Comparison of ENCODE assay signal across 8 mouse cellular contexts in the genomic region with DNA sequence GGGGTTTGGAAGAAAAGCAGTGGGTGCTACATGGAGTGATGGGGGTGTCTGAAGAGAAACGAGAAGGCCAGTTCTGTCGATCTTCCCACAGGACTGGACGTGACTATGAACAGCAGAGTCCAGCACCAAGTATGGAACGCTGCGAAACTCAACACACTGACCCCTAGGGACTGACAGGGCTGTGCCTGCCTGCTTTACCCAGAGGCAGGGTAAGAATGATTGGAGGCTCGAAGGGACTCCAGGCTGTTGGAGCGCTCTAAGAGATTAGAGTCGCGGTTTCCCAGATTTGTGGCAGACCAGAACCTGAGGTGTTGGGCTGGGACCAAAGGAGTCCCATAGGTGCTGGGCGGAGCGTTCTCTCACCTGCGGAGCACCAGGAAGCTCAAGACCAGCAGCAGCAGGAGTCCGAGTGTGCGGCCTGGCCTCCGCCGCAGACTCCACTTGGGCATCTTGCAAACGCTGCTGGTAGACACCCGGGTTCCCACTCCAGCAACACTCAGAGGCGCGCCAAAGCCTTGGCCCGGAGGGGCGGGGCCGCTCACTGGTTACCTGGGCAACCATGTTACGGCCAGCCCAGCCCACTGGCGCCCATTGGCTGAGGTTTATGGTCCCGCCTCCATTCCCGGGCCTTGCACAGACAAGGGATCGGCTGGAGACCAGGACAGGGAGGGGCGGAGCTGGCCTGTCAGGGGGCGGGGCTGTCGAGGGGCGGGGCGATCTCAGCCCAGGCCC. TPM values are rescaled to one million over a fixed set of nuclear protein-coding genes. Genes with fewer than 3 reads are reported as not detected.
DNase-seq lines count a peak whose midpoint lies in the region; ATAC-seq and TF ChIP-seq lines count a peak whose summit lies in the region.

A gene (minus strand): TSS at position 534 of the 732 bp plus-strand sequence.

- no peak for TF ChIP-seq EP300 in CH12.LX (IDR thresholded peaks at IDR 0.05; ENCODE audit: low read length)

- no peaks in the 10 kb centered on the region; a peak in 1 of 4 replicates for H3K4me1 ChIP-seq in CH12.LX (ENCODE audit: control insufficient read depth in 1 of 2, insufficient read depth in 2 of 2)
- peaks cover 9% of the 10 kb centered on the region for H3K4me1 ChIP-seq in forebrain, embryonic 12.5 days
- H3K4me1 ChIP-seq in heart, embryonic 14.5 days (ENCODE audit: control insufficient read depth in 2 of 2, insufficient read depth in 2 of 2, low read length in 2 of 2): peaks cover 4 to 8% of the 10 kb centered on the region in 2 experiments; a peak in 3 of 4 replicates
- H3K4me1 ChIP-seq in kidney, postnatal 0 days (replicated peaks; ENCODE audit: insufficient read depth, low read length): no peaks in the 10 kb centered on the region
- no peaks in the 10 kb centered on the region for H3K4me1 ChIP-seq in midbrain, postnatal 0 days (ENCODE audit: insufficient read depth, low read length)
- no peaks in the 10 kb centered on the region for H3K4me1 ChIP-seq in stomach, embryonic 15.5 days

- H3K79me2 ChIP-seq in CH12.LX (replicated peaks; ENCODE audit: control insufficient read depth, extremely low read depth, insufficient read depth, poor library complexity, severe bottlenecking): no peaks in the 10 kb centered on the region

- no peak within 1 kb of the TSS for H3K4me2 ChIP-seq in CH12.LX (ENCODE audit: insufficient read depth, low read depth, poor library complexity, severe bottlenecking)
- peak within 1 kb of the TSS; percentile 80 for H3K4me2 ChIP-seq in forebrain, embryonic 12.5 days
- H3K4me2 ChIP-seq in heart, embryonic 14.5 days (ENCODE audit: low read length): peak within 1 kb of the TSS; percentile 83
- H3K4me2 ChIP-seq in kidney, postnatal 0 days (ENCODE audit: low read length): peak within 1 kb of the TSS; percentile 82
- peak within 1 kb of the TSS; percentile 64 for H3K4me2 ChIP-seq in midbrain, postnatal 0 days (ENCODE audit: low read depth, low read length, poor library complexity, severe bottlenecking)
- peak within 1 kb of the TSS; percentile 78 for H3K4me2 ChIP-seq in stomach, embryonic 15.5 days

- dilution Hi-C loops in CH12.LX (cut with MboI; ENCODE audit: extremely low pct_ligation_motif_present, extremely low pct_unique_long_range_greater_than_20kb, low sequenced_read_pairs): no loop called here

- TF ChIP-seq RAD21 in CH12.LX (IDR thresholded peaks at IDR 0.05; ENCODE audit: low read depth, low read length): no peak

- DNase-seq in CH12.LX (ENCODE audit: extremely low read depth) (peak; percentile 2), liver (peak; percentile 87)
- DNase-seq in cerebellum, adult 11 months: peak; percentile 53
- DNase-seq in kidney, postnatal 0 days (ENCODE audit: low spot score): peak; percentile 96
- DNase-seq in midbrain, postnatal 0 days (ENCODE audit: low spot score): peak; percentile 96

- no peak within 1 kb of the TSS for H3K9ac ChIP-seq in CH12.LX (ENCODE audit: insufficient read depth, low read depth)
- H3K9ac ChIP-seq in forebrain, embryonic 12.5 days: peak within 1 kb of the TSS; percentile 58
- H3K9ac ChIP-seq in heart, embryonic 14.5 days (ENCODE audit: low read length): peak within 1 kb of the TSS; percentile 53
- H3K9ac ChIP-seq in kidney, postnatal 0 days (ENCODE audit: low read depth, low read length): peak within 1 kb of the TSS; percentile 49; the same call in 1 of the 2 replicates
- H3K9ac ChIP-seq in midbrain, postnatal 0 days (replicated peaks; ENCODE audit: low read length, poor library complexity, severe bottlenecking): peak within 1 kb of the TSS; percentile 50; the same call in 1 of the 2 replicates
- 0 out of 2 replicates have a peak within 1 kb of the TSS, but pooled peaks have one; percentile 17 for H3K9ac ChIP-seq in stomach, embryonic 15.5 days

- H3K27me3 ChIP-seq in CH12.LX (replicated peaks): no peaks in the 10 kb centered on the region
- H3K27me3 ChIP-seq in forebrain, embryonic 12.5 days: no peaks in the 10 kb centered on the region
- H3K27me3 ChIP-seq in heart, embryonic 14.5 days (ENCODE audit: control insufficient read depth, insufficient read depth, low read length): no peaks in the 10 kb centered on the region
- H3K27me3 ChIP-seq in kidney, postnatal 0 days (ENCODE audit: insufficient read depth, low read length): no peaks in the 10 kb centered on the region
- no peaks in the 10 kb centered on the region for H3K27me3 ChIP-seq in midbrain, postnatal 0 days (ENCODE audit: insufficient read depth, low read length)
- no peaks in the 10 kb centered on the region for H3K27me3 ChIP-seq in stomach, embryonic 15.5 days (replicated peaks)

- H3K36me3 ChIP-seq in CH12.LX (replicated peaks in 1 of 2; ENCODE audit: control insufficient read depth in 1 of 2, insufficient read depth in 1 of 2, low read length in 1 of 2): no peaks in the 10 kb centered on the region
- H3K36me3 ChIP-seq in forebrain, embryonic 12.5 days (replicated peaks): no peaks in the 10 kb centered on the region
- no peaks in the 10 kb centered on the region for H3K36me3 ChIP-seq in heart, embryonic 14.5 days (ENCODE audit: control insufficient read depth, insufficient read depth, low read length)
- H3K36me3 ChIP-seq in kidney, postnatal 0 days (ENCODE audit: insufficient read depth, low read length): no peaks in the 10 kb centered on the region
- no peaks in the 10 kb centered on the region for H3K36me3 ChIP-seq in midbrain, postnatal 0 days (ENCODE audit: insufficient read depth, low read length)
- no peaks in the 10 kb centered on the region for H3K36me3 ChIP-seq in stomach, embryonic 15.5 days

- WGBS in forebrain, embryonic 12.5 days: under 1% methylated on average over 33 of the region's 33 CpGs
- 1% methylated on average over 33 of the region's 33 CpGs for WGBS in heart, embryonic 14.5 days
- 3% methylated on average over 33 of the region's 33 CpGs for WGBS in kidney, postnatal 0 days
- WGBS in midbrain, postnatal 0 days: under 1% methylated on average over 33 of the region's 33 CpGs
- WGBS in stomach, embryonic 15.5 days: under 1% methylated on average over 33 of the region's 33 CpGs

- no peak within 1 kb of the TSS for H3K27ac ChIP-seq in CH12.LX (ENCODE audit: insufficient read depth, low read depth)
- peak within 1 kb of the TSS; percentile 51; the same call in 1 of the 2 replicates for H3K27ac ChIP-seq in forebrain, embryonic 12.5 days
- H3K27ac ChIP-seq in heart, embryonic 14.5 days (replicated peaks in 1 of 2; ENCODE audit: control insufficient read depth in 1 of 2, insufficient read depth in 1 of 2, low read depth in 2 of 2, low read length in 2 of 2): peak within 1 kb of the TSS; percentile 12 to 58; a peak in 2 of 4 replicates
- H3K27ac ChIP-seq in kidney, postnatal 0 days: peak within 1 kb of the TSS; percentile 73
- no peak within 1 kb of the TSS for H3K27ac ChIP-seq in midbrain, postnatal 0 days (ENCODE audit: low read depth, low read length)
- peak within 1 kb of the TSS; percentile 54 for H3K27ac ChIP-seq in stomach, embryonic 15.5 days

- in situ Hi-C loops in CH12.LX (cut with MboI; ENCODE audit: low pct_ligation_motif_present, low pct_unique_long_range_greater_than_20kb, low sequenced_read_pairs): no loop called here

- peak; percentile 100 for ATAC-seq in forebrain, embryonic 12.5 days (ENCODE audit: low FRiP score)
- peak; percentile 100 for ATAC-seq in heart, embryonic 14.5 days (ENCODE audit: insufficient number of reproducible peaks, insufficient read depth, low FRiP score, low read depth)
- ATAC-seq in kidney, postnatal 0 days (replicated peaks; ENCODE audit: low FRiP score, low read depth): peak; percentile 100
- peak; percentile 100 for ATAC-seq in midbrain, postnatal 0 days (ENCODE audit: low FRiP score)
- ATAC-seq in stomach, embryonic 15.5 days (ENCODE audit: insufficient read depth, low FRiP score, low read depth): peak; percentile 100

- no peaks in the 10 kb centered on the region for H3K9me3 ChIP-seq in CH12.LX (replicated peaks; ENCODE audit: low read length)
- no peaks in the 10 kb centered on the region for H3K9me3 ChIP-seq in forebrain, embryonic 12.5 days
- H3K9me3 ChIP-seq in heart, embryonic 14.5 days (ENCODE audit: control insufficient read depth, low read length): no peaks in the 10 kb centered on the region
- no peaks in the 10 kb centered on the region for H3K9me3 ChIP-seq in kidney, postnatal 0 days (replicated peaks; ENCODE audit: low read length)
- no peaks in the 10 kb centered on the region for H3K9me3 ChIP-seq in midbrain, postnatal 0 days (ENCODE audit: low read length)
- no peaks in the 10 kb centered on the region for H3K9me3 ChIP-seq in stomach, embryonic 15.5 days

- no peak within 1 kb of the TSS for H3K4me3 ChIP-seq in CH12.LX (replicated peaks in 1 of 3; ENCODE audit: low read depth in 2 of 3, low read length in 2 of 3, poor library complexity in 1 of 3)
- H3K4me3 ChIP-seq in forebrain, embryonic 12.5 days (replicated peaks): peak within 1 kb of the TSS; percentile 51
- peak within 1 kb of the TSS; percentile 49 to 55 for H3K4me3 ChIP-seq in heart, embryonic 14.5 days (ENCODE audit: control insufficient read depth in 1 of 2, insufficient read depth in 1 of 2, low read depth in 1 of 2, low read length in 2 of 2)
- peak within 1 kb of the TSS; percentile 51 for H3K4me3 ChIP-seq in kidney, postnatal 0 days (replicated peaks; ENCODE audit: low read depth, low read length)
- H3K4me3 ChIP-seq in midbrain, postnatal 0 days (ENCODE audit: low read depth, low read length): peak within 1 kb of the TSS; percentile 44
- H3K4me3 ChIP-seq in stomach, embryonic 15.5 days (replicated peaks): peak within 1 kb of the TSS; percentile 46

- no peak for TF ChIP-seq POLR2A in CH12.LX (IDR thresholded peaks at IDR 0.05; ENCODE audit: low read depth, low read length)

- TF ChIP-seq CTCF in CH12.LX (conservative IDR thresholded peaks at IDR 0.05 in 1 of 2, IDR thresholded peaks at IDR 0.05 in 1 of 2; ENCODE audit: low read depth in 2 of 2, low read length in 2 of 2): no peak
- peak; percentile 48; the same call in 1 of the 2 replicates for TF ChIP-seq CTCF in kidney, postnatal 0 days (IDR thresholded peaks at IDR 0.05; ENCODE audit: low read depth)
- peak; percentile 54 for TF ChIP-seq CTCF in midbrain, postnatal 0 days (IDR thresholded peaks at IDR 0.05)

TF ChIP-seq in CH12.LX, 34 proteins besides CTCF, POLR2A, EP300 and RAD21 (continues in another document):
- TF ChIP-seq JUN (IDR thresholded peaks at IDR 0.05; ENCODE audit: insufficient read depth, low read depth, low read length): no peak
- TF ChIP-seq ZKSCAN1 (IDR thresholded peaks at IDR 0.05; ENCODE audit: borderline replicate concordance, low read depth, low read length): no peak
- no peak for TF ChIP-seq GABPA (IDR thresholded peaks at IDR 0.05; ENCODE audit: insufficient replicate concordance, low read depth, low read length)

RNA-seq across cellular contexts. Expression of the gene that starts here (rescaled TPM):
- total RNA-seq in CH12.LX (2012; rRNA removed) (not detected in 2 replicates), CH12.LX (2014; rRNA removed) (not detected in 2 replicates)
- polyA plus RNA-seq in CH12.LX (2012; ENCODE audit: insufficient read length, low read depth): not detected in 2 replicates
- 3.3 and 4.2 TPM in 2 replicates for polyA plus RNA-seq in forebrain, embryonic 12.5 days (2016; fragmentation: Nextera tagmentation; extraction: Ambion mirVana)
- 1.5 and 1.6 TPM in 2 replicates for polyA plus RNA-seq in heart, embryonic 14.5 days (2014; fragmentation: Nextera tagmentation; extraction: Ambion mirVana)
- polyA plus RNA-seq in kidney, postnatal 0 days (2015; fragmentation: Nextera tagmentation; extraction: Ambion mirVana): 47.5 and 50.2 TPM in 2 replicates
- 2.8 TPM in 2 replicates for total RNA-seq in midbrain, postnatal 0 days (2014; rRNA removed)
- polyA plus RNA-seq in midbrain, postnatal 0 days (2015; fragmentation: Nextera tagmentation; extraction: Ambion mirVana): 2.2 and 2.6 TPM in 2 replicates
- polyA plus RNA-seq in stomach, embryonic 15.5 days (2015; fragmentation: Nextera tagmentation; extraction: Ambion mirVana): 5.0 and 5.3 TPM in 2 replicates

Comparison
In these comparisons a context has a peak if more than half of its experiments do, and no peak if none do; other contexts are left out.
1. Peak in DNase-seq in CH12.LX; RNA of the gene not detected or under 1 TPM.
2. DNase-seq: peak in every context shown above with its lines; median percentile 96 in kidney, postnatal 0 days; 96 in midbrain, postnatal 0 days; 87 in liver; 53 in cerebellum, adult 11 months; 2 in CH12.LX.
3. H3K27ac ChIP-seq: peak in forebrain, embryonic 12.5 days (single experiment), heart, embryonic 14.5 days (2 of 2), kidney, postnatal 0 days (single experiment) and stomach, embryonic 15.5 days (single experiment); none in CH12.LX (single experiment) and midbrain, postnatal 0 days (single experiment).
4. H3K4me3 ChIP-seq: peak in forebrain, embryonic 12.5 days (single experiment), heart, embryonic 14.5 days (2 of 2), kidney, postnatal 0 days (single experiment), midbrain, postnatal 0 days (single experiment) and stomach, embryonic 15.5 days (single experiment); none in CH12.LX (0 of 3).
5. CTCF ChIP-seq: peak in kidney, postnatal 0 days (single experiment) and midbrain, postnatal 0 days (single experiment); none in CH12.LX (0 of 2).
6. Peak in every context shown above with its lines, with median percentiles within 50 percentile points of each other: ATAC-seq.